Mouse (Mus musculus): ENCODE results near the gene Zdhhc22.

Zdhhc22 gene

GRCm38 (mm10) chr12:86989890-86990754, at the start of gene Zdhhc22:
Gene Zdhhc22 (minus strand): TSS chr12:86990430.
- no peak for DNase-seq (ENCODE audit: low spot score in 2 of 2)

DNA sequence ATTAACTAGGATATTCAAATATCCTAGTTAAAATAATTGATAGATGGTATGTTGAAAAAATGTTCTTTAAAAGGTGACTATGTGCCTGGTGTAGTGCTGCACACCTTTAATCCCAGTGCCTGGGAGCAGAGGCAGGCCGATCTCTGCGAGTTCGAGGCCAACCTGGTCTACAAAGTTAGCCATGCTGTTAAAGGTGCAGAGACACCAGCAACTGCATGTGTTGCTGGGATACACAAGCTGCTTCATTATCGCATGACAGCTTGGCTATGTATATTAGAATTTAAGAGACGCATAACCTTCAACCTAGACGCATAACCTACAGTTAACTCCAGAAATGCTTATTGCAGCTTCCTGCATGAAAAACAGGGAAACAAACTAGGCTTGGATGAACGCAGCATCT, 46.4 kb upstream of the Zdhhc22 start:
- no peak for DNase-seq (ENCODE audit: low spot score in 2 of 2)

DNA sequence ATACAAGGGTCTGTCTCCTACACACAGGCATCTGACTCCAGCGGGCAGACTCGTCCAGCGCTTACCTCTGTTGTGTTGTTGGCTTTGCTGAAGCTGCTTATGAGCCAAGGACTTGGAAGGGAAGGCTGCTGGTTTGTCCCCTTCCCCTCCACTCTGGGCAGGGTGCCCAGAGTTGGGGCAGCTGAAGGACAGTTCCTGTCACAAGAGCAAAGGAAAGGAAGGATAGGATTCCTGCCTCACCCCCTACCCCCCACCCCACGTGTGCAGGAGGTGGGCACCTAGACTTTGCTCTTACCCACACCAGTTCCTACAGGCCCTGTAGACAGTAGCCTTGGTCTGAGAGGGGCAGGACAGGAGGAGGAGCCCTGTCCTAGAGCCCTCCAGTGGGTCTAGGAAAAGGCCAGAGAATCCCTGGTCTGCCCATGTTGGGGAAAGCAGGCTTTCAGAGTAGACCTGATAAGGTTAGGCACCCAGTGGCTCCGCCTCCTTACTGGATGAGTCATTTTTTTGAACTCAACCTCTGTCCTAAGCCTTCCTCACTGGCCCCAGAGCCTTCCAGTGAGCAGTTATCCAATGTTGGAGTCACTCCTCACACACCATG, 41.0 kb upstream of the Zdhhc22 start:
- DNase-seq (ENCODE audit: low spot score in 2 of 2) = no peak

- no peak for DNase-seq (ENCODE audit: low spot score in 2 of 2)
Measured at GRCm38 (mm10) chr12:87029251-87029976, 39.2 kb upstream of the Zdhhc22 start.

GRCm38 (mm10) chr12:87028068-87028467, 37.8 kb upstream of the Zdhhc22 start:
- DNase-seq (ENCODE audit: low spot score in 2 of 2) = no peak

- no peak for DNase-seq (ENCODE audit: low spot score in 2 of 2)
Measured at GRCm38 (mm10) chr12:87027391-87027790, 37.2 kb upstream of the Zdhhc22 start.

GRCm38 (mm10) chr12:87026871-87027240, 36.6 kb upstream of the Zdhhc22 start:
- DNase-seq (ENCODE audit: low spot score in 2 of 2) = no peak

- peak; percentile 57 to 66 for DNase-seq (ENCODE audit: low spot score in 2 of 2)
Measured at GRCm38 (mm10) chr12:87026109-87026870, 36.1 kb upstream of the Zdhhc22 start.

DNA sequence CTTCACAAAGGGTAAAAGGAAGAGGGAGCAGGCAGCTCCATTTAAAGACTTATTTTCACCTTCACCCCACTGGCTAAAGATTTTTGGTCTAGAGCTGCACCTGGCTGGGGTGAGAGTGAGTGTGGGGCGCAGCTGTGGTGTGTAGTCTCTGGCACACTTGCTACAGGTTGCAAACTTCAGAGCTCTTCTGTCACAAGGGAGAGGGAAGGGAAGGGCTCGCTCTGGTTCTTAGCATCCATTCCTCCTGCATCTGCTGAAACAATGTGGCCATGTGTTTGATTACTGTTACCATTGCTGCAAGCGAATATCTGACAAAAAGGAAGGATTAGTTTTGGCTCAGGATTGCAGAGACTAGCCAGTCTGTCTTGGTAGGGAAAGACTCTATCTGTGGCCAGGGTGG, 33.2 kb upstream of the Zdhhc22 start:
- no peak for DNase-seq (ENCODE audit: low spot score in 2 of 2)

DNA sequence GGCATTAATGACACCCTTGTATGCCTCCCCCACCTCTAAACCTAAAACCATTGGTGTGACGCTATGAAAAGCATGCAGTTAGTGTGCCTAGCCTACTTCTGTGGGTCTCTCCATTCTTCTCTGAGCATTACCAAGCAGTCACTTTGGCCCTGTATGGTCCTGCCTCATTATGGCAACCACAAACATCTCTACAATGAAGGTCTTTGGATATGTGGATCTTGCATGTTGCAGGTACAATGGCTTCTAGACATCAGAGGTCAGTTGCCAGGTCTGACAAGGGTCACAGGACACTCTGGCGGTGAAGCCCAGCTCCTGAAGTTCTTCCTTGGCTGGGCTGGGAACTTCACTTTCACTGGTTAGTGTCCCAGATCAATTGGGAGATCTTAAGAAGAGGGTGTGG, 31.8 kb upstream of the Zdhhc22 start:
- DNase-seq (ENCODE audit: low spot score in 2 of 2) = no peak

- DNase-seq (ENCODE audit: low spot score in 2 of 2) = no peak
Measured at GRCm38 (mm10) chr12:87021040-87021439, 30.8 kb upstream of the Zdhhc22 start, which contains the start of gene Tmem63c. Gene Tmem63c (plus strand): TSS chr12:87021340.

- no peak for DNase-seq (ENCODE audit: low spot score in 2 of 2)
Measured at GRCm38 (mm10) chr12:87018756-87019155, 28.5 kb upstream of the Zdhhc22 start.

DNA sequence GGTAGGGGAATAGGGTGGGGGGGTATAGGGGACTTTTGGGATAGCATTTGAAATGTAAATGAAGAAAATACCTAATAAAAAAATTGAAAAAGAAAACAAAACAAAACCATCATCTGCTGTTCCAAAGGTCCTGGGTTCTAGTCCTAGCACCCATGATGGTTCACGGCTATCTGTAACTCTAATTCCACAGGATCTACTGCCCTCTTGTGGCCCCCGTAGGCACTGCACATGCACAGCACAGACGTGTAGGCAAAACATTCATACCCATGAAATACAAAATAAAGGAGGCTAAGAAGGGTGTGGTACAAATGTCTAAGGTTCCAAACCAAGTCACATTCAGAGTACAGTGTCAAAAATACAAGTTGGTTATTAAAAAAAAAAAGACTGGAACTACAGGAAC, 26.8 kb upstream of the Zdhhc22 start:
- DNase-seq (ENCODE audit: low spot score in 2 of 2) = no peak

- no peak for DNase-seq (ENCODE audit: low spot score in 2 of 2)
Measured at GRCm38 (mm10) chr12:87004596-87004995, 14.4 kb upstream of the Zdhhc22 start.

- DNase-seq (ENCODE audit: low spot score in 2 of 2) = no peak
Measured at GRCm38 (mm10) chr12:87003606-87004005, 13.4 kb upstream of the Zdhhc22 start.

DNA sequence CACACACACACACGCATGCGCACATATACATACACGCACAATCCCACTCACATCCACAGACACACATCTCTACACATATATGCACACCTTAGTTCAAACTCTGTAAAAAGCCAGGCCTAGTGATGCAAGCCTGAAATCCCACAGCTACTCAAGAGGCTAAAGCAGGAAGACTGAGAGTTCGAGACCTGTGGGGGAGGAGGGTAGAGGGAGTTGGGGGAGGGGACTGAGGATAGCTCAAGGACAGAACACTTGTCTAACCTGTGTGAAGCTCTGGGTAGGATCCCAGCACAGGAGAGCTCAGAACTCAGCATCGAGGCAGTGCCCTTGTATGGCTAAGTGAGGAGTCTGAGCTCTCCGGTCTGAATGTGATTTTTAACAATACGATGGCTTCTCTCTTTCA, 12.6 kb upstream of the Zdhhc22 start:
- DNase-seq (ENCODE audit: low spot score in 2 of 2) = no peak

GRCm38 (mm10) chr12:87002209-87002608, 12.0 kb upstream of the Zdhhc22 start:
- no peak for DNase-seq (ENCODE audit: low spot score in 2 of 2)

GRCm38 (mm10) chr12:87000840-87001176, 10.6 kb upstream of the Zdhhc22 start:
- no peak for DNase-seq (ENCODE audit: low spot score in 2 of 2)

- no peak for DNase-seq (ENCODE audit: low spot score in 2 of 2)
Measured at GRCm38 (mm10) chr12:87000151-87000839, 10.1 kb upstream of the Zdhhc22 start.

- DNase-seq (ENCODE audit: low spot score in 2 of 2) = no peak
Measured at GRCm38 (mm10) chr12:86999283-86999820, 9.1 kb upstream of the Zdhhc22 start.

DNA sequence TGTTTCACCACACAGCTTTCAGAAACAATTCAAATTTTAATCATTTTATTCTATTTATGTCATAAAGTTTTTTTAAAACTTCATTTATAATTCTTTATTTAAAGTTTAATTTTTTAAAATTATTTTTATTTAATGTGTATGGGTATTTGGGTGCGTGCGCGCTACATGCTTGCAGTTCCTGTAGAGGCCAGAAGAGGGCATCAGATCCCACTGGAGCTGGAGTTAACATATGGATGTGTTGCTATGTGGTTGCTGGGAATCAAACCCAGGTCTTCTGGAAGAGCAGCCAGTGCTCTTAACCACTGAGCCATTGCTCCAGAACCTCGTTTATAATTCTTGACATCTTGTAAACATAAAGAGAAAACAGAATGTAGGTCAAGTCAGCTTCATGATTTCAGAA, 8.5 kb upstream of the Zdhhc22 start:
- no peak for DNase-seq (ENCODE audit: low spot score in 2 of 2)

All from right cerebral cortex, postnatal 36 days (tissue).